Mouse (Mus musculus) embryonic facial prominence, embryonic 14.5 days (tissue): Measurements from ENCODE around the gene P3h4. TPM values are rescaled to one million over a fixed set of nuclear protein-coding genes. Genes with fewer than 3 reads are reported as not detected.

ENCODE experiments used
- ATAC-seq: fragments of 200-750 bp; cut with Nextera tagmentation; 2 replicates; pipeline ENCODE4 v1.8.0; 2017; ENCODE audit warnings: low read depth, moderate number of reproducible peaks, moderate TSS enrichment
- DNase-seq: peaks from one replicate; pipeline ENCODE4 v3.0.0-alpha.2; 2015; ENCODE audit warnings: low spot score
- H3K27ac ChIP-seq: fragments of 300-500 bp; sonication (generic); replicated peaks from 2 replicates; pipeline ENCODE4 v1.5.1; 2014; ENCODE audit warnings: low read depth, mild to moderate bottlenecking, low read length, moderate library complexity
- H3K27me3 ChIP-seq: fragments of 300-500 bp; sonication (generic); replicated peaks from 2 replicates; pipeline ENCODE4 v1.6.1; 2014; ENCODE audit warnings: low read length; ENCODE audit not compliant: control insufficient read depth, insufficient read depth
- H3K36me3 ChIP-seq: fragments of 300-500 bp; sonication (generic); 2 replicates; pipeline ENCODE4 v1.6.1; 2014; ENCODE audit warnings: low read length, mixed read lengths; ENCODE audit not compliant: control insufficient read depth, insufficient read depth
- H3K4me1 ChIP-seq: fragments of 300-500 bp; sonication (generic); 2 replicates; pipeline ENCODE4 v1.6.1; 2014; ENCODE audit warnings: antibody characterized with exemption, low read length; ENCODE audit not compliant: control insufficient read depth, insufficient read depth
- H3K4me2 ChIP-seq: fragments of 300-500 bp; sonication (generic); 2 replicates; pipeline ENCODE4 v1.6.1; 2014; ENCODE audit warnings: low read depth, mild to moderate bottlenecking, low read length, moderate library complexity, mixed read lengths
- H3K4me3 ChIP-seq: fragments of 300-500 bp; sonication (generic); 2 replicates; pipeline ENCODE4 v1.5.1; 2014; ENCODE audit warnings: low read depth, mild to moderate bottlenecking, low read length
- H3K9ac ChIP-seq: fragments of 300-500 bp; sonication (generic); 2 replicates; pipeline ENCODE4 v1.6.1; 2014; ENCODE audit warnings: low read depth, mild to moderate bottlenecking, low read length, moderate library complexity, mixed read lengths
- H3K9me3 ChIP-seq: fragments of 300-500 bp; sonication (generic); 2 replicates; pipeline ENCODE4 v1.6.1; 2016; ENCODE audit warnings: low read length; ENCODE audit not compliant: control insufficient read depth
- WGBS: fragments of 180-500 bp; shearing (Covaris S2); extraction: QIAGEN DNeasy Blood & Tissue Kit; methylation state at CpG from one replicate; pipeline ENCODE4 v1.1.7; 2014; 5-methylcytosine and 5-hydroxymethylcytosine counted together
- polyA plus RNA-seq: library from polyadenylated mRNA; unstranded; fragments of >200 nt; fragmentation: Nextera tagmentation; extraction: Ambion mirVana; gene quantifications from 2 replicates; pipeline ENCODE4 v1.2.1, GENCODE M21; 2014

The P3h4 gene
- polyA plus RNA-seq: 92.8 and 100 TPM in 2 replicates

DNA sequence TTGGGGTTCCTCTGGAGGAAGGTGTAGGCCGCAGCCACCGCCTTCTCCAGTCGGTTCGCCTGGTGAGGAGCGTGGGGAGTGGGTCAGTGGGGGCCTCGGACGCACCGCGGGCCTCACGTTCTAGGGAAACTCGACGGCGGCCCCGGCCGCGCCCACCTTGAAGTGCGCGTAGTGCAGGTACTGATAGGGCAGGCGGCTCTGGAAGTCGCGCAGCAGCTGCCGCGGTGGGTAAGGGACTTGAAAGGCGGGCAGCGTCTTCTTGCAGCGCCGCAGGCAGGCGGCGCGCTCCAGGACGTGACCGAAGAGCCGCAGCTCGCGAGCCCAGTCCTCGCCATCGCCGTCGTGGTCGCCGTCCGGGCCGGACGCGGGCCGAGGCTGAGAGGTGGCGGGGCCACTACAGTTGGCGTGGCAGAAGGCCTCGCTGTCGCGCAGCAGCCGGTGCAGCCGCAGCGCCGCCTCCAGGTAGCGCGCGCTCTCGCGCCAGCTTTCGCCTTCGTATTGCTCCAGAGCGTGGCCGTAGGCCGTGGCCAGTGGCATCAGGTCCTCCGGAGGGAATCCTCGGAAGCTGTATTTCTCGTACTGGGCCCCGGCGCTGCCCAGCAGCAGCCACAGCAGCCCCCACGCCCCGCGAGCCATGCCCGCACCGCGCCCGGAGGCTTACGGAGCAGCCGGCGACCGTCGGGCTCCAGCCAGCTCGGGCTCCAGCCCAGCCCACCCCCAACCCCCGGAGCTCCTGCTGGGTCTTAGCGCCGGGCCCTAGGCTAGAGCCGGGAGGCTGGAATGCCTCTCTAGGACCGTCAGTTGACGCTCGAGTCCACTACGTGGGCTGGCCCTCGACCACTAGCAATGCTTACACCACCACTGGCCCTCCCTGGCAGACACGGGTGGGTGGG is at the start of gene P3h4:
TSS of gene P3h4 (minus strand) at position 816 of the 893 bp plus-strand sequence.
- no peaks in the 10 kb centered on the region for H3K27me3 ChIP-seq
- H3K9me3 ChIP-seq: no peaks in the 10 kb centered on the region
- ATAC-seq (peak; percentile 96), DNase-seq (peak; percentile 97)
- H3K4me1 ChIP-seq: peaks cover 32% of the 10 kb centered on the region
- H3K4me3 ChIP-seq: peak within 1 kb of the TSS; percentile 76
- peaks cover 29% of the 10 kb centered on the region for H3K36me3 ChIP-seq
- peak within 1 kb of the TSS; percentile 93 for H3K27ac ChIP-seq
- peak within 1 kb of the TSS; percentile 64 for H3K4me2 ChIP-seq
- H3K9ac ChIP-seq: peak within 1 kb of the TSS; percentile 89
- under 1% methylated on average over 31 of the region's 93 CpGs for WGBS

DNA sequence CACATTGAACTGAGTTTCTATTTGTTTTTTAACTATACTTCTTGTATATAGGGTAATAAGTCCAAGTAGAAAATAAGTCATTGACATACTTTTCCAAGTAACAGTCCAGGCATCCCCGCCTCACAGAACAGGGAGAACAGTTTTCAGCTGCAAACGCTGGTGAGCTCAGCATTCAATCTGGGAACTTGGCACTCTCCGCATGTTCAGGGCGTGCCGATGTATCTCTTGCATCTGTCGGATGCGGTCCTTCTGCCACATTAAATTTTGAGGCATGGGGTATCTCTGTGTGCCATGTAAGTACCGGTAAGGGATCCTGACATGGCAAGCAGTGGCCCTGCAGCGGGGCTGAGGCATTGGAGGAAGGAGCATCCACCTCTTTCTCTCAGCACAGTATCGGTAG is 48.1 kb upstream of the P3h4 start:
- ATAC-seq (no peak), DNase-seq (no peak)
- Histone ChIP-seq H3K27me3 (no peaks in the 10 kb centered on the region), H3K27ac (no peak overlapping the region), H3K4me3 (no peak overlapping the region), H3K9me3 (no peaks in the 10 kb centered on the region), H3K4me1 (no peaks in the 10 kb centered on the region), H3K36me3 (peaks cover 59% of the 10 kb centered on the region), H3K4me2 (no peak overlapping the region), H3K9ac (no peak overlapping the region)
- WGBS: 95% methylated on average over 10 of the region's 10 CpGs

DNA sequence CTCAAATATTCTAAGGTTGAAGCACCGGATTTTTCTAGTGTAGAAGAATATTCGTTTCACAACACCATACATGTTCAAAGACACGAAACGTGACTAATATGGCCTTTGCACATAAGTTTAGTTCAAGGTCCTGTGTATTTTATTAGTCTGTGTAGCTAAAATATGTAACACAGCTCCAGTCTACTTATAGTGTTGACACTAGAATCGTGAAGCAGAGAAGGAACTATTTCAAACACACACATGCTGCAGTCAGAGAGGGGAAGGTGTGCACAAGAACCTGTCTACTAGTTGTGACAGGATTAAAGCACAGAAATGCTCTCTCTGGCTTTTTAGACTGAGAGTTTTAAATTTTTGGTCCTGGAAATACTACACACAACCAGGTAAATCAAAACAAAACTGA is 43.1 kb upstream of the P3h4 start:
- no peak for ATAC-seq
- 88% methylated on average over 5 of the region's 5 CpGs for WGBS
- H3K4me2 ChIP-seq: no peak overlapping the region
- no peak for DNase-seq
- H3K27me3 ChIP-seq: no peaks in the 10 kb centered on the region
- no peak overlapping the region for H3K9ac ChIP-seq
- peaks cover 56% of the 10 kb centered on the region for H3K36me3 ChIP-seq
- H3K4me3 ChIP-seq: no peak overlapping the region
- no peak overlapping the region for H3K27ac ChIP-seq
- no peaks in the 10 kb centered on the region for H3K4me1 ChIP-seq
- no peaks in the 10 kb centered on the region for H3K9me3 ChIP-seq

DNA sequence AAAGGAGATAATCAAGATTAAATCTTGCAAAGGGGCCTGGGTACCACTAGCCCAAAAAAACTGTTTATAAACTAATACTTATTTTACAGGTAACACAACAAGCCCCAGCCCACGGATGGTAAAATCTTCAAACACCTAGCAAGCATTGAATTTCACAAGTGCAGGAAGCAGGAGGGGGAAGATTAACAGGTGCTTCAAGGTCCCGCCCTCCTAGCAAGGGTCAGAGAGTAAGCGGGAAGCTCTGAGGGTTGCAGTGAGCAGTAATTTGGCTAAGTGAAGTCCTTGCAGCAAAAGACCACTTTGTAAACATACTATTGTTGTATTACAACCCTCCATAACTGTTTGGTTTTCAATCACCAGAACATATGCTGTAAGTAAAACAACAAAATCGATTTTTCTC is 42.6 kb upstream of the P3h4 start:
- DNase-seq (no peak), ATAC-seq (no peak)
- H3K4me1 ChIP-seq: no peaks in the 10 kb centered on the region
- no peak overlapping the region for H3K9ac ChIP-seq
- H3K9me3 ChIP-seq: no peaks in the 10 kb centered on the region
- no peak overlapping the region for H3K4me3 ChIP-seq
- H3K27ac ChIP-seq: no peak overlapping the region
- peaks cover 51% of the 10 kb centered on the region for H3K36me3 ChIP-seq
- H3K4me2 ChIP-seq: no peak overlapping the region
- H3K27me3 ChIP-seq: no peaks in the 10 kb centered on the region
- WGBS: 80% methylated on average over 4 of the region's 4 CpGs

DNA sequence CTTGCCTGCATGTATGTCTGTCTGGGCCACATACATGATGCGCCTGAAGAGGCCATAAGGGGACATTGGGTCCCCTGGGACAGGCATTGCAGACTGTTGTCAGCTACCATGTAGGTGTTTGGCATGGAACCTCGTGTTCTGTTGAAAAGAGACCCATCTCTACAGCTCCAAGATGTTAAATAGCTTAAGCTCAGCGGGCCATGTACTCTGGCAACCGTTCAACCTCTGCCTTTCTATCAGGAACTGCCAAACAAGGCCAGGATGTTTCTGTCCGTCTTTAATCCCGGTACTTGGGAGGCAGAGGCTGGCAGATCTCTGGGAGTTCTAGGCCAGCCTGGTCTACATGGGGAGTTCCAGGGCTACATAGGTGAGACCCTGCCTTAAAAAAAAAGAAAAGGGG is 28.0 kb upstream of the P3h4 start:
- Histone ChIP-seq H3K4me1 (peaks cover 10% of the 10 kb centered on the region), H3K9me3 (no peaks in the 10 kb centered on the region), H3K36me3 (peaks cover 6% of the 10 kb centered on the region; the same call in 1 of the 2 replicates), H3K27me3 (no peaks in the 10 kb centered on the region), H3K4me2 (no peak overlapping the region), H3K4me3 (no peak overlapping the region), H3K27ac (no peak overlapping the region), H3K9ac (no peak overlapping the region)
- no peak for DNase-seq
- 80% methylated on average over 6 of the region's 6 CpGs for WGBS
- no peak for ATAC-seq

DNA sequence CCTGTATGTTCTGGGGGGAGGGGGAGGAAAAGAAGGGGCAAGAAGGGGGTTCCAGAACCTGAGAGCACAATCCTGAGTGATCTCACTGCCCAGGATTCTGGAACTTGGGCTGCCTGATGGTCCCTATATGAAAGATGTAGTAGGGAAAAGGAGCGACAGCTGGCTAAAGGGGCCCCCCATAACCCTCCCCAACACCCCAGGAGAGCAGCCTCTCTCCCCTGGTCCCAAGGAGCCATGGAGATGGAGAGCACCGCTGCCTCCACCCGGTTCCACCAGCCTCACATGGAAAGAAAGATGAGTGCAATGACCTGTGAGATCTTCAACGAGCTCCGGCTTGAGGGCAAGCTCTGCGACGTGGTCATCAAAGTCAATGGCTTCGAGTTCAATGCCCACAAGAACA is 27.2 kb upstream of the P3h4 start, which contains the start of the genes Nt5c3b and Klhl10:
TSS of gene Nt5c3b (minus strand) at position 12 of the 400 bp plus-strand sequence.
TSS of gene Klhl10 (plus strand) at position 121 of the 400 bp plus-strand sequence.
- 77% methylated on average over 8 of the region's 8 CpGs for WGBS
- Histone ChIP-seq H3K9me3 (no peaks in the 10 kb centered on the region), H3K36me3 (peaks cover 14% of the 10 kb centered on the region), H3K4me3 (peak within 1 kb of the TSS; percentile 85), H3K4me2 (peak within 1 kb of the TSS; percentile 77), H3K27ac (peak within 1 kb of the TSS; percentile 75), H3K27me3 (no peaks in the 10 kb centered on the region), H3K4me1 (peaks cover 10% of the 10 kb centered on the region), H3K9ac (peak within 1 kb of the TSS; percentile 95)
- ATAC-seq: no peak
- no peak for DNase-seq

DNA sequence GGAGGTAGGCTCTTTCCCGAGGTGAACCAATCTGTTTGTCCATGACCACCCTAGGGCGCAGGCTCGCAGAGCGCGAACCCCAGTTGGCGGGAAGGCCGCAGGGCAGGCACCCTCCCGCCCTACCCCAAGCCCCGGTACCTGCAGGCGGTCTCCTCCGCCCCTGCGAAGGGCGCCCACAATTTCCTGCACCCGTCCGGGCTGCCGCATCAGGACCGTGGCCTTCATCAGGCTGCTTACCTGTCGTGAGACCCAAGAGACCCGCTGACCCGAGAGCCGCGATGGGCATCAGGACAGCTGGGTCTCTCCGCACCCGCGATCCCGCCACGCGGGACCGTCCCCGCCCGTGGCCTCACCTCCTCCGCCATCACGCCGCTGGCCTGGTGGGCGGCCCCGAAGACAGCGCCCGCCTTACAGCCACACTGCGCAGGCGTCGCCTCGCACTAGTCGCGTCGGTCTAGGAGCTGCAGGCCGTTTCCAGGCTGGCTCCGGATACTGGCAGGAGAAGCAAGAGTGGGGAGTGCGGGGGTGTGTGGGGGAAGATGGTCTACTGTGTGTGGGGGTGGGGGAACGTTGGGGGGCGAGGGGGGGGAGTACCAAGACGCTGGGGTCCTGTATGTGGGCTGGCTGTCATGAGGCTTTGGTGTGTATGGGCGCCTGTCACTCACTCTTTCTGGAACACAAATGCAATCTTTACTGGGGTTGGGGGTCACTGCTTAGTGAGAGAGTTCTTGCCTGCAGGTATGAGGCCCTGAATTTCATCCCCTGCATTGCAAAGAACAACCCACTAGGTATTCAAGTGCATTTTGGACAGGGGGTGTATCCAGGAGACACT is 26.3 kb upstream of the P3h4 start:
- H3K4me2 ChIP-seq: peak overlapping the region; percentile 77
- H3K27me3 ChIP-seq: no peaks in the 10 kb centered on the region
- H3K4me3 ChIP-seq: peak overlapping the region; percentile 85
- H3K27ac ChIP-seq: peak overlapping the region; percentile 75
- peaks cover 10% of the 10 kb centered on the region for H3K4me1 ChIP-seq
- H3K36me3 ChIP-seq: peaks cover 23% of the 10 kb centered on the region
- WGBS: 2% methylated on average over 32 of the region's 52 CpGs
- ATAC-seq: peak; percentile 98
- DNase-seq: peak; percentile 93
- H3K9me3 ChIP-seq: no peaks in the 10 kb centered on the region
- peak overlapping the region; percentile 95 for H3K9ac ChIP-seq

DNA sequence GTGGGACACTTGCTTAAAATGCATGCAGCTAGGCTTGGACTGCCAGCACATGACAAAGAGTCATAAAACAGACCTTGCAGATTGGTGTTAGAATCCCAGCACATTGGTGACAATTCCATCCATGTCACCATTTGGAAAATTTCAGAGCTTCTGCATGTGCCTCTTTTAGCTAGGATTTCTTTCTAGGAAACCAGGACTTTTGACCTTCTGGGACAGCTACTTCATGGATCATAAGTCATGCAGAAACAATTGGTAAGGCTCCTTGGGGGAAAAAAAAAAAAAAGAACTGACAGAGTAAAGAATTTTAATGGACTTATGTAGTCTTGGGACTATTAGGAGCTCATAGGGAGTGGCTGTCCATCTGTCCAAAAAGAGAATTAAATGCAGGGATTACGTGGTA is 23.3 kb upstream of the P3h4 start:
- 75% methylated on average over 1 of the region's 1 CpGs for WGBS
- Histone ChIP-seq H3K4me3 (no peak overlapping the region), H3K36me3 (peaks cover 50% of the 10 kb centered on the region)

More for the DNA sequence above, 23.3 kb upstream of the P3h4 start:
- Histone ChIP-seq H3K4me1 (peaks cover 10% of the 10 kb centered on the region), H3K4me2 (no peak overlapping the region), H3K9ac (no peak overlapping the region), H3K27ac (no peak overlapping the region), H3K27me3 (no peaks in the 10 kb centered on the region), H3K9me3 (no peaks in the 10 kb centered on the region)
- ATAC-seq (no peak), DNase-seq (no peak)
